Mouse (Mus musculus): Measurements from ENCODE around the gene Eif3d.

Gene Eif3d

DNA sequence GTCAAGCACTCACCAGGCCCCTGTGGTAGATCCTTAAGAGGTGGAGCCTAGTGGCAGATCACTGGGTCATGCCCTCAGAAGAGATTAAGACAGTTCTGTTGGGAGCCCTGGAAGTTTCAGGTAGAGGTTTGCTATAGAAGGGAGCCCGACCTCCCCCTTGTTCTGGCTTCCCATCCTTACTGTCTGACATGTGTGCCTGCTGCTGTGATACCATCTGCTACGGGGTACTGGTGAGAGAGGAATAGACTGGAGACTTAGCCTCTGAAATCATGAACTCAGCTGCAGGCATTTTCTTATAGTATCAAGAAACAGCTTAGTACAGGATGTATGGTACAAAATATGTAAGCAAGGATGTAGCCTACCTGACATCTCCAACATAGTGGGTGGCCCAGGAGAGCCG lies 17.7 kb downstream of the Eif3d start:
- DNase-seq = no peak

DNA sequence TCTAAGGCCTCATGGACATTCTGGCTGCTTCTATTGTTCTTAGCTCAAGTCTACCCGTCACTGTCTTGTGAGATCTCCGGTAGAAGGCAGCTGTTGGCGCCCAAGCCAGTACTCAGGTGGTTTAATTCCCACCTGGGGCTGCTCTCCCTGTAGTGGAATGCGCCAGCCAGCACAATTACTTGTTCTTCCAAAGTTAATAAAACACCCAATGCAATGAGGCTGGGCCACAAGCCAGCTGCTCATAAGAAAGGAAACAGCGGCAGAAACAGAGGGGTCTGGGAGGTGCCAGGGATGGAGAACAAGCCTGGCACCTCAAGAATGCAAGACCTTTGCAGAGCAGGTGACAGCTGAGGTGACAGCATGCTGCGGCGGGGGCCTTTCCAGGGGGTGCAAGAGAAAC lies 21.6 kb downstream of the Eif3d start:
- DNase-seq = peak; percentile 82 to 86

DNA sequence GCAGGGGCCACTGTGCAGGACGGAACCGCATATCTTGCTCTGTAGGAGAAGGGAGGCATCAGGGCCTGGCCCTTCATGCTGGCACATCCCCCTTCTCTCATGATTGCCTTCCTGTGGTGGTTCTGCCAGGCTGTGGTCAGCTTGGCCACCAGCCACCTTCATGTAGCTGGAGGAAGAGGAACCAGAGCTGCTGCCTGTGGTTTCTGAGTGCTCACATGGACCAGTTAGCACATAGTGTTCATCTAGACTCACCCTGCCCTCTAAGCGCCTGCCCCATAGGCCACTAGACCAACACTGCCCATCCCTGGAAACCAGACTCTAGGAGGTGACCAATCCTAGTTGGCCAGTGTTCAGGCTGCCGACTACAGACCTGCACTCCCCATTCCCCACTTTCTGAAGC lies 24.9 kb downstream of the Eif3d start:
- no peak for DNase-seq

DNA sequence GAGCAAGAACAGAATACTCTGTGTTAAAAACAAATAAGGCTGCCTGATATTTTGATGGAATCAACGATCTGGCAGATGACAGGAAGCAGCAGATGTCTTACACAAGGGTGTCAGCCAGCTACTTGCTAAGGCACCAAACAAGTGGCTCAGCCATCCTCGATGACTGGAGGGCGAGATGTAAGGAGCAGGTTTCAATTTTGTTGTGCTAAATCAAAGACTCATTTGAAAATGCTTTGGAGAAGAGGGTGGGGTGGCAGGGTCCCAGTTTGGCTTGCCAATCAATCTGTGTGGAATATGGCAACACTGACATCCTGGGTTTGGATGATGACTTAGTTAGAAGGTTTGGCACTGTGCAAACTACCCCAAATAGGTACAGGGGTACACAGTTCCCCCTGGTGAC lies 29.1 kb downstream of the Eif3d start:
- DNase-seq = no peak

DNA sequence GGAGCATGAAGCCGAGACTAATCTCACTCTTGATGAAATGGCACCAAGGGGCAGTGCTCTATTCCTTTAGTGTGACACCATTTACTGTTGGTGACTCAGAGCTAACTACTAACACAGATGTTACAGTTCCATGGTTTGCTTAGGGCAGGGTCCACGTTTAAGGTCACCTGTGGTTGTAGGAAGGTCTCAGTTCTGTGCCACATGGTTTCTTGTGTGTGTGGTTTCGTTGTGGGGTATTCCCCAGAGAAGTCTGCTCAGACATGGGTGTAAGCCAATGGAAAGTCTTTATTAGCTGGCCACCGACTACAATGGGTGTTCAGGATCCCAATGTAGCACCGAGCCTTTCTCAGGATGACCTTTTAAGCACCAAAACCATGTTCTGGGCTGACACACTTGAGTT lies 32.1 kb downstream of the Eif3d start:
- no peak for DNase-seq

DNA sequence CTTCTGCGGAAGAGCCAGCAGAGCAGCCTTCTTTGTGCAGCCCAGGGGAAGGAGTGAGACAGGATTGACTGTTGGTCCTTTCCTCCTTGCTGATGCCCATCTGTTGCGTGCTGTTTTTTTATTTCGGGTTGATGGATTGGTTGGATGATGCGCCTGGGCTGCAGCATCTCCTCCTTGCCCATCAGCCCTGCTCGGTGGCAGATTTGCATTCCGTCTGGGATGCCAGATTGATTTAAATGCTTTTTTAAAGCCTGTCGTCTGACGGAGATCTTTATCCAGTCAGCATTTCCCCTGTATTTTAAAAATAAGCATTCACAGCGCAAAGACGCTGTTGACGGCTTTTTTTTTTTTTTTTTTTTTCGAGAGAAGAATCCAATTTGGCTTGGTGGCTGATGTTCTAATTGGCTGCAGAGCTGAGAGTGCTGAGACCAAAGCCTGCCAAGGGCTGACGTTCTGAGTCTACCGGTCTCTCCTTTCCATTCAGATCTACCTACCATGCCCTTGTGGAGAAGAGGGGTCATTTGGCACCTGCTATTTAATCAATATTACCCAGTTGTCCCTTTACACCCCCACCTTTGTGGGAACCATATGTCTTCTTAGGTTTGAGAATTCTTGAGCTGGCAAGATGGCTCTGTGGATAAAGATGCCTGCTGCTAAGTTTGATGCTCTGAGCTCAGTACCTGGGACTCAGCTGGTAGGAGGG lies 34.8 kb downstream of the Eif3d start:
- DNase-seq = no peak

DNA sequence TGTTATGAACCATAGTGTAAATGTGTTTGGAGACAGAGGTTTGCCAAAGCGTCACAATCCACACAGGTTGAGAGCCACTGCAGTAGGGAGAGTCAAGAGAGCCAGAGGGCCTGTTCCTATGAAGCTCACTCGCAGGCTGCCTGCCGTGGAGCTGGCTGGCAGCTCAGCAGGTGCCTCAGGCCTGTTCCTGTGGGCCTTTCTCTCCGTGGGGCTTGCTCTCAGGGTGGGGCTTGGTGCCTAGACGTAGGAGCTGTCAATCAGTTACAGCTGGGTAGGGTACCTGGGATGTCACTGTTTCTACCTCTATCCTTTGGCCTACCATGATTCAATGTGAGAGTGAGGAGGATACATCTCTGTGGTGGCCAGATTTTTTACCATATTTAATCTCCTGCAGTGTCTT lies 35.6 kb downstream of the Eif3d start:
- no peak for DNase-seq

DNA sequence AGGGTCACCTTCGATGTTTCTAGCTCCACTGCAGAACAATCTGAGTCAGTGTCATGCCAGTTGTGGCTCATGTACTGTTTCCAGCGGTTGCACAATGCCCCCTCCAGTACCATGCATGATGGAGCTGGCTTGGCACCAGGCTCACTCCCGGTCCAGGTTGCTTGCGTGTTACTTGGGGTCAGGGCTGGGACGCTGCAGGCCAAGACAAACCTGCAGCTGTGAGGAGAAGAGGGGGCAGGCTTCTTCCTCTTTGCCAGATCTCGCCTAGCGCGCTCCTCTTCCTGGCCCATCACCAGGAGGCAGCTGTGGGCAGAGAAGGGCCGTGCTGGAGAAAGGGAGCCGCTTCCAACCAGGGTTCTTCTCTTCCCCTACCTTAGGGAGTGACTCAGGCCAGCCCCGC lies 36.3 kb downstream of the Eif3d start:
- DNase-seq = peak; percentile 77

DNA sequence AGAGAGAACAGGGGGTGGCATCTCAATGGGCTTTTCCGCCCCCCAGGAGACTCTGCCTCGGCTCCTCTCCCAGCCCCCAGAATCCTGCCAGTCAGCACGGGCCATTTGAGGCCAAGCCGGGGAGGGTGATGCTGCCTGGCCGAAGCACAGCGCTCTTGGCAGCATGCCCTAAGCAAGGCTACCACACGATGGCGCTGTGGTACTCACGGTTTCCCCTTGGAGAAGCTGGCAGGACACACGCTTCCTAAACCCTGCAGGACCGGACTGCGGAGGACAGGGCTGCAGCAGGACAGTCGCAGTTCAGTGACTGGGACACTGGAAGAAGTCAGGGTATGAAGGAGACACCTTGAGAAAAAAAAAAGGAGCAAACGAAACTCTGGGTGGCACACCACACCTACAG lies 36.8 kb downstream of the Eif3d start:
- peak; percentile 98 to 100 for DNase-seq

DNA sequence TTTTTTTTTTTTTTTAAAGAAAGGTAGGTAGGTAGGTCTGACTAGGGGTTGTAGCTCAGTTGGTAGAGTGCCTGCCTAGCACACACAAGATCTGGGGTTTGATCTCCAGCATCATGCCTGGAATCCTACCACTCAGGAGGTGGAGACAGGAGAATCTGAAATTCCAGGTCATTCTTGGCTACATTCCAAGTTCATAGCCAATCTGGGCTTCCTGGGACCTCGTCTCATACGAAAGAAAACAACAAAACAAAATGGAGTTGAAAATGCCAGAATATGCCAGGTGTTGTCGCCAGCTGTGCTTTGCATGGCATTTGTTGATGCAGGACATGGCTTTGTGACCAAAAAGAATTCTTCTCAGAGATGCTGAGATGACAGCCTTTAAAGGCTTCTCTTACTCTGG lies 37.4 kb downstream of the Eif3d start:
- no peak for DNase-seq

DNA sequence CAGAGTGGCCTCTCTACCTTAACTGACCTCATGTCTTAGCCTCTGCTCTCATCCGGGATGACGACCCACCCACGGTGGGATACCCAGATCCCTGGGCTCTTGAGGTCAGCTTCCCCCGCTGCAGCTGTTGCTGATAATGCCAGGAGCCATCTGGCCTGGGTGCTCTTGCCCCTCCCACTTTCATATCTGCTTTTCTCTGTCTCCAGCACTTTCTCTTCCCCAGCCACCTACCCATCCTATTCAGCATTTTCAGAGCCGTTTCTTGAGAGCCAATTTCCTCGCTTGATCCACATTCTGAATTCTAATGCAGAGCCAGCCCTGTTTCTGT lies 39.0 kb downstream of the Eif3d start:
- DNase-seq = no peak

DNA sequence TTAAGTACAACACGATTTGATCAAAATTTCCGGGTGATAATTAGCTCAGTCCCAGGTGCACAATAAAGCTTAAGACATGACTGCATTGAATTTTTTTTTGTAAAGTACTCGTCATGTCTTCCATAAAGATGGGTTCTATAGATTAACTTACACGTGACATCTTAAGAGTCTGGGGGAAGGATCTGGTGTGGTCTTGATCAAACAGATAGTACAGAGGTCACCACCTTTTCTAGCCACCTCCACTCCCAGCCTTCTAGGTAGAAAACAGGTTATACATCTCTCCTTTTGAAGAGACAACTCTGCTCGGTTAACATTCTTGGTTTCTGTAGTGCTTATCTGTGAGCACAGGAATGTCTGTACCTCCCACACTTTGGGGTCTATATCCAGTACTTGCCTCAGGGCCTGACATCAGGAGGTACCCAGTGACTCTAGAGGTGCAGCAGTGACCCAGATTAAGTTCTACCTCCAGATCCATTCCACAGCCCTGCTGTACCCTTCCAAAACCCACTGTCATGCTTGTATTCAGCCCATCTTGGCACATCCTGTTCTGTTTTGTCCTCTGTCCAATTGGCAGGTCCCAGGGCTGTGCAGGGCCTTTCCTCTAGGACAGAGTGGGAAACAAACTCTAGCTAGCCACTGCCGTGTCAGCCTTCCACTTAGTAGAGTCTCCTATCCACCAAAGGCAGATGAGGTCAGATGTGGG lies 39.5 kb downstream of the Eif3d start:
- DNase-seq = no peak

DNA sequence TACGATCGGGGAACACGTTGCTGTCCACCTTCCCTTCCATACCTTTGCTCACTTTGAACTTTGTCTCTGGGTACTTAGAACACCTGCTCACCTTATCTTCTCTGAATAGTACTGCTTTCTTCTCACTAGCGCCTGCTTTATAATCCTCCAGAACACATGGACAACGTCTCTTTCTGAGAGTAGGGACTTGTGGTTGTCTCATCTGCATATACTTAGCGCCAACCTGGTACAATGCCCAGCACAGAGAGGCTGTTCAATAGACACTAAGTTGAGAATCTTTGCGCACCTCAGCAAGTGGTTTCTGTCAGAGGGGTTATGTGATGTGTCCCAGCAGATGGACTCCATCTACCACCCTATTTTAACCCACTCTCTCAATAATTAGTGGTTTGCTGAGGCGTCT lies 40.8 kb downstream of the Eif3d start:
- no peak for DNase-seq

DNA sequence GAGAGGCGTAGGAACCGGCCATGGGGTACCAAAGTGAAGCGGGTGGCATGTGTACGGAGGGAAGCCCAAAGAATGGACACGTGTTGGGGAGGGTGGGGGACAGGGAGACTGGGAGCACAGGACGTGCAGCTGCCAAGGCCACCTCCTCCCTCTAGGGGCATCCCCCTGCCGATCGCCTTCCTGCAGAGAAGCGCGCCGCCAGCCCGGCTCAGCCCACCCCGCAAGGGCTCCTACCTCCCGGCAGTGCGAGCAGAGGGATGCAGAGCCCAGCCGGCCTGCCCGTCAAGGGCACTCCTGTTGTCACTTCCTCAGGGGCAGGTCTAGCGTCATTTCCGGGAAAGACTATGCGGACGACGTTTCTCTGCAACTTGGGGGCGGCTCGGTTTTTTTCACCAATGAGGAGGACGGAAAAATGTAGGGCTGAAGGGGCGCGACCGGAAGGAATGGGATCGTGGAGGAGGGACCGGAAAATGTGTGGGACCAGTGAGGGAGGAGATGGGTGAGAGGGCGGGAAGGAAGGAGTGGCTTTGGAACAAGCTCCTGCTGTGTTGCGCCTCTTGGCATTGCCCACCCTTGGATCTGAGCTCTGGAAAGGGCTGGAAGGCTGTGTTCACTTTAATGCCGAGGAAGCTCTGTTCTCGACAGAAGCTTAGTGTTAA lies 41.8 kb downstream of the Eif3d start, which contains the start of gene Txn2:
Gene Txn2, minus strand, starts transcription at position 334 of the 659 bp plus-strand sequence.
- peak; percentile 98 to 99 for DNase-seq

DNA sequence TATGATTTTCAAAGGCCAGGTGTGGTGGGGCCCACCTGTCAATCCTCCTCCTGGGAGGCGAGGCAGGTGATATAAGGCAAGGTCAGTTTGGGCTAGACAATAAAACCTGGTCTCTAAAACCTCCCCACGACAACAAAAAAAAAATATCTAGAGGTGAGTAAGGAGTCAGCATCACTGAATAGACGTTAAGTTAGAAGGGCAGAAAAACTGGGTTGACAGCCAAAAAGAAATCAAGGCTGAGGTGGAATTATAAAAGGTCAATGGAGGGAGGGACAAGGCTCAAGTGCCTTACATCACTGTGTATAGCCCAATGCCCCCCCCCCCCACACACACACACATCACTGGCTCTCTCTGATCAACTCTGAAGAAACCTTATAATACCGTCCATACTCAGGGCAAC lies 42.5 kb downstream of the Eif3d start:
- DNase-seq = no peak

DNA sequence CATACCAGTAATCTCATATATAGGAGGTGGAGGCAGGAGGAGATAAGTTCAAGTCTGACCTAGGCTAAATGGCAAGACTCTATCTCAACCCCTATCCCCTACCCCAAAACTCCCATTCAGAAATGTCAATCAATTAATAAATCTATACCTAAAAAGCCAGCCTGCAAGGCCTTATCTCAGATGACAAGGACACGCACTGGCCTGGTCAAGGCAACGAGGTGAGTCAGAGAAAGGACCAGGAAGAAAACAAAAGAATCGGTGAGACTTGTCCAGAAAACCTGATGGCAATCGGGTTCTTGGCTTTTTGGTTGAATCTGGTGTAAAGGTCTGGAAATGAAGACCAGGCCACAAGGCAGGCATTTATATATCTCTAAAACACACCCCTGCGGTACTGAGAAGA lies 43.7 kb downstream of the Eif3d start:
- no peak for DNase-seq

DNA sequence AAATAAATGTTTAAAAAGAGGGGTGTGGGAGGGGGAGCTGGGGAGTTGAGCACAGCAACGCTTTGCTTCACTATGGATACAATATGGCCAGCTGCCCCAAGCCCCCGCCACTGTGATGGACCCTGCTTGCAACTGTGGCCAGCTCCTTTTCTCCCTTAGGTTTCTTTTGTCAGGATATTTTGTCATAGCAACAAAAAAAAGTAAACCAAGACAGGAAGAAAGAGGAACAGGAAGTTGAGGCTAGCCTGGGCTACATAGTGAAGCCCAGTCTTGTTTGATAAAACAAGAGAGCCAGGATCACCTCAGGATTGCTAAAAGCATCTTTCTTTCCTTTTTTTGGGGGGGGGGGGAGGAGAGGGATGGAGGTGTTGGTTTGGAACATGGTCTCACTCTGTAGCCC lies 45.4 kb downstream of the Eif3d start:
- DNase-seq = no peak

DNA sequence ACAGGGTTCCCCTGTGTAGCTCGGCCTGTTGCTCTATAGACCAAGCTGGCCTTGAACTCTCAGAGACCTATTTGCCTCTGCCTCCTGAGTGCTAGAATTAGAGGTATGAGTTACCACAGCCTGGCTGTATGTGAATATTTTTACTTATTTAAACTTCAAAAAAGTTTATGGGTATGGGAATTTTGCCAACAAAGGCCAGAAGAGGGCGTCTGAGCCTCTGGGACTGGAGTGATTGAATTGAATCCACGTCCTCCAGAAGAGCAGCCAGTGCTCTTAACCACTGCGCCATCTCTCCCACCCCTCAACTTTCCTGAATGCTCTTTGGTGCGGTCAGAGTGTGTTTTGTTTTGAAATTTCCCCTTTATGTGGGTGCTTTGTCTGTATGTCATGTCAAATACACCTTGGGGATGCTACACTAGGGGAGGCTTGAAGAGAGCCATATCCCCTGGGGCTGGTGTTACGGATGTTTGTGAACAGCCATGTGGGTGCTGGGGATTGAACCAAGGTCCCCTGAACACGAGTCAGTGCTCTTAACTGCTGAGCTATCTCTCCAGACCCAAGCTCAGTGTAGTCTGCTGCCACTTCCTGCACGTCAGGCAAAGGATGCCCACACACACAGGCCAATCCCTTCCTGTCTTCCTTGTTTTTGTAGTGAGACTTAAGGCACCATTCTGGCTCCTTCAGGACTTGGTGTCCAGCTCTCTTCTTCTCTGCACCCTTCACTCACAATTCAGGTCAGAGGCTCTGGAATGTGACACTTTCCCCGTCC lies 47.2 kb downstream of the Eif3d start:
- no peak for DNase-seq

DNA sequence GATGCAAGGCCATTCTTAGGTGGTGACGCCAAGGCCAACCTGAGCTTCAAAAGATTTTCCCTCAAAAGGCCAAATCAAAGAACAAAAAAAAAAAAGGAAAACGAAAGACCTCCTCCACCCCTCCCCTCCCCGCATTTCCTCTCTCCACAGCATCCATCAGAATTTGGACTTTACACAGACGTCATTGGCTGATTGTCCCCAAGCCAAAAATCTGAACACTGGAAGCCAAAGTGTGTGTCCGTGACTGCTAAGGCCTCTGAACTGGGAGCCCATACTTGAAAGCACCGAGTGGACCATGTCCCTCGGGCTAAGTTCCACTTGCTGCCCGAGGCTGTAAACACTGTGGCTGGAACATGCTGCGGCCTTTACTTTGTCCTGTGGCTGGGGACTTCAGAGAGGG lies 47.9 kb downstream of the Eif3d start:
- peak; percentile 80 to 85 for DNase-seq

DNA sequence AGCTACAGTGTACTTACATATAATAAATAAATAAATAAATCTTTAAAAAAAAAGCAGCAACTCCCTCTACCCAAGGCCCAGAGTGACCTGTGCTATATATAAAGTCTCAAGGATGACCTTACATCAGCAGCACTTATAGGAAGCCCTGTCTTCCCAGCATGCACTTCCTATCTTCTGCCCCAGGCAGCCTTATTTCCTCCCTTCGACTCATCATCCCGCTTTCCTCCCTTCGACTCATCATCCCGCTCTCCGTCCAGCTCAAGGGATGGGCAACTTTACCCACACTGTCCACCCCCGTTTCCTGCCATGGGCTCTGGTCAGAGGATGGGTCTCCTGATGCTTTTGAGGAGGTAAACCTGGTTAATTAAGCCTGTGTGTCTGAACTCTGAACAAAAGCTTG lies 49.0 kb downstream of the Eif3d start:
- no peak for DNase-seq

DNA sequence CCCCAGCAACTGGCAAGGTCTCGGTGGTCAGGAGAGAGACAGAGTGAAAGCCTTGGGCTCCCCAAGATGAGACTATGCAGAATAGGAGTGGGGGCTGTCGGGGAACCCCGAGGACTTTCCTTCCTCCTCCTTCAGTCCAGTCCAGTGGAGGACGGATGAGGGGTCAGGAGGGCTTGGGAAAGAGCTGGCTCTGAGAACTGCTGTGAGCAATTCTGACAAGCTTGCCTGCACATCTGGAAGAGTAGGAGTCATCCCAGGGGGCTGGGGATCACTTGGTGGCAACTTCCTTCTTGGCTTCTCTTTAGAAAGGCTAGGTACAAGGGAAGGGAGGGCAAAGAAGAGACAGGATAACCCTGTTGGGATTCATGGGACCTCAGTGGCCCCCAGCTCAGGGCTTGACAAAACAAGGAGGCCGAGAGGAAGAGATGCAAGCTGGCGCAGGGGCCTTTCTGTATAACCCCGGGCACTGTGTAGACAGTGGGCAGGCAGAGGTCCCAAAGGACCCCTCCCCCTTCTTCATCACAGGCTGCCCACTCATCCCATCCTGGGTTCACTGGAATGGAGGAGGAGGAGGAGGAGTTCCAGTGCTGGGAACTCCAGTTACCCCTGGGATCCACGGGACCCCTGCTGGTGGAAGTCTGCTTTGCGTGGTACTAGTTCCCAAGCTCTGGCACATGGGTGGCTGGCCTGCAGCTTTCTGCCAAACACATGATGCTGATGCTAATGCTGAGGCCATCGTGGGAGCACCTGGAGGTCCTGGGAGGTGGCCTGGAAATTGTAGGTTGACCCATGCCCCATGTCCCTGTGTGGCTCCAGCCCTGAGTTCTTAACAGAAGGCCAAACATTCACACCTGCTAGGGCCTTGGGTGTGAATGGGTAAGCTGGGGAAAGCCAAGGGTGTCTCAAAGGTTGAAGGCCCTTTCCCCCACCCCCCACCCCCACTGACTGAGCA lies 49.8 kb downstream of the Eif3d start:
- no peak for DNase-seq

DNA sequence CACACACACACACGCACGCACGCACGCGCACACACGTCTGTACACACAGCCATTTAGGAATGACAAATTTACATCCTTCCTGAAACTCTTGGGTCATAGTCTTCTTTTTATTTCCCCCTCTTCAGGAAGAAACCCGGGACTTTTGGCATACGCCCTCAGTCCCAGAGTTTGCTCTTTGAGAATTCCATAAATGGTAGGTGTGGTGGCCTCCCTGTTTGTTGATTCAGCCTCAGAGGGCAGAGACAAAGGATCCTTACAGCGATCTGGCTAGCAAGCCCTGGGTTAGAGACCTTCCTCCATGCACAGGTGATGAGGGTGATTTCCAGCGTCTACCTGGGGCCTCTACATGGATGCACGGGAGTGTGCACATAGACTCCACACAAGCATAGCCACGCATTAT lies 51.2 kb downstream of the Eif3d start:
- DNase-seq = no peak

All from kidney, adult 8-10 months (tissue).